Mouse (Mus musculus) lung, postnatal 0 days (tissue): ENCODE results near the gene Extl2.

Source experiments
- CTCF ChIP-seq: IDR thresholded peaks from 2 replicates; pipeline ENCODE4 v1.5.1; 2016; ENCODE audit warnings: antibody characterized with exemption, mild to moderate bottlenecking
- EP300 ChIP-seq: IDR thresholded peaks from 2 replicates; pipeline ENCODE4 v1.6.1; 2016; ENCODE audit warnings: antibody characterized with exemption, mild to moderate bottlenecking, control low read depth

DNA sequence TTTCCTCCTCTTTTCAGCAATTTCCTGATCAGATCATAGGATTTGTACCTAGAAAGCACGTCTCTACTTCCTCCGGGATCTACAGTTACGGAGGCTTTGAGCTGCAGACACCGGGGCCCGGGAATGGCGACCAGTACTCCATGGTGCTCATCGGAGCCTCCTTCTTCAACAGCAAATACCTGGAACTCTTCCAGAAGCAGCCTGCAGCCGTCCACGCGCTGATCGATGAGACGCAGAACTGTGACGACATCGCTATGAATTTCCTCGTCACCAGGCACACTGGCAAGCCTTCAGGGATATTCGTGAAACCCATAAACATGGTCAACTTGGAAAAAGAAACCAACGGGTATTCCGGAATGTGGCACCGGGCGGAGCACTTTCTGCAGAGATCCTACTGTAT is 19.7 kb downstream of the Extl2 start:
- no peak for TF ChIP-seq EP300
- TF ChIP-seq CTCF, result no peak
